Mouse (Mus musculus): ENCODE measurements around the gene Sept11.

- TF ChIP-seq CTCF (IDR thresholded peaks at IDR 0.05; ENCODE audit: control insufficient read depth, insufficient read depth, insufficient replicate concordance, low read depth, low read length): no peak
- no peak for TF ChIP-seq POLR2A (IDR thresholded peaks at IDR 0.05; ENCODE audit: control insufficient read depth, low read depth, low read length)
Observed at GRCm38 (mm10) chr5:93085900-93086299, 7.3 kb upstream of the Sept11 start.
